10 mouse cellular contexts compared by ENCODE assay signal in genomic region chr8:84615666-84616485, GRCm38 (mm10). TPM values are rescaled to one million over a fixed set of nuclear protein-coding genes. Genes with fewer than 3 reads are reported as not detected.
DNase-seq lines count a peak whose midpoint lies in the region; ATAC-seq lines count a peak whose summit lies in the region.
"Had no signal": no experiment of that assay in that cellular context is flagged by ENCODE, and none has a peak within 500 bp of the region (broad histone marks: within the 10 kb centered on the region; RNA-seq: fewer than 3 reads in every experiment).

No protein-coding gene starts in this region.

- H3K4me3 ChIP-seq in hindbrain, embryonic 10.5 days, result 0 out of 2 replicates have a peak overlapping the region, but pooled peaks have one; percentile 3
- H3K4me3 ChIP-seq in midbrain, embryonic 14.5 days (replicated peaks; ENCODE audit: low read depth, low read length), result no peak overlapping the region

- peaks cover 29% of the 10 kb centered on the region for H3K4me1 ChIP-seq in hindbrain, embryonic 10.5 days (replicated peaks)
- no peaks in the 10 kb centered on the region for H3K4me1 ChIP-seq in midbrain, embryonic 14.5 days (ENCODE audit: control insufficient read depth, insufficient read depth, low read length)

- H3K27me3 ChIP-seq in hindbrain, embryonic 10.5 days (ENCODE audit: insufficient read depth, poor library complexity, severe bottlenecking), result peaks cover 49% of the 10 kb centered on the region
- no peaks in the 10 kb centered on the region for H3K27me3 ChIP-seq in midbrain, embryonic 14.5 days (ENCODE audit: control insufficient read depth, insufficient read depth, low read length)

- no peaks in the 10 kb centered on the region for H3K36me3 ChIP-seq in hindbrain, embryonic 10.5 days
- peaks cover 3% of the 10 kb centered on the region; the same call in 1 of the 2 replicates for H3K36me3 ChIP-seq in midbrain, embryonic 14.5 days (ENCODE audit: control insufficient read depth, insufficient read depth, low read length)

- peak overlapping the region; percentile 77 for H3K27ac ChIP-seq in hindbrain, embryonic 10.5 days
- H3K27ac ChIP-seq in midbrain, embryonic 14.5 days (replicated peaks; ENCODE audit: low read depth, low read length), result no peak overlapping the region

- no peak overlapping the region for H3K4me2 ChIP-seq in midbrain, embryonic 14.5 days (ENCODE audit: low read length)

- no peaks in the 10 kb centered on the region for H3K9me3 ChIP-seq in hindbrain, embryonic 10.5 days
- no peaks in the 10 kb centered on the region for H3K9me3 ChIP-seq in midbrain, embryonic 14.5 days (ENCODE audit: control insufficient read depth, low read length)

- no peak for DNase-seq in frontal cortex, postnatal 10 days (ENCODE audit: low spot score in 2 of 2)
- peak; percentile 35 for DNase-seq in ZHBTc4 (ENCODE audit: low read depth, low spot score)
- peak; percentile 31 for DNase-seq in hindbrain, embryonic 10.5 days (ENCODE audit: low spot score)
- DNase-seq in midbrain, embryonic 14.5 days, result no peak
- DNase-seq in cerebellum, postnatal 36 days, result no peak
- DNase-seq in yolk sac, embryonic 10.5 days (ENCODE audit: low spot score), result no peak
- DNase-seq: lung, adult 2 months; right cerebral cortex, postnatal 14 days had no signal

- no peak overlapping the region for H3K9ac ChIP-seq in midbrain, embryonic 14.5 days (replicated peaks; ENCODE audit: low read length)

- 0 out of 2 replicates have a peak, but pooled peaks have one; percentile 2 for ATAC-seq in frontal cortex, adult (ENCODE audit: low TSS enrichment)
- peak; percentile 17; the same call in 1 of the 2 replicates for ATAC-seq in midbrain, embryonic 14.5 days (ENCODE audit: low FRiP score, low TSS enrichment)
- ATAC-seq in erythroblast, adult 5-6 weeks (replicated peaks; ENCODE audit: low FRiP score, poor library complexity, severe bottlenecking), result no peak

- 19% methylated on average over 22 of the region's 22 CpGs for WGBS in hindbrain, embryonic 10.5 days
- 28% methylated on average over 22 of the region's 22 CpGs for WGBS in midbrain, embryonic 14.5 days

RNA-seq across cellular contexts. Expression of gene Ier2, which starts 46.8 kb away (rescaled TPM):
- polyA plus RNA-seq in hindbrain, embryonic 10.5 days (2016; fragmentation: Nextera tagmentation; extraction: Ambion mirVana), result 89.9 and 94.7 TPM in 2 replicates
- 15.5 and 16.0 TPM in 2 replicates for polyA plus RNA-seq in midbrain, embryonic 14.5 days (2014; fragmentation: Nextera tagmentation; extraction: Ambion mirVana)
- total RNA-seq in erythroblast, adult 5-6 weeks (2015; ENCODE audit: low replicate concordance), result 17.8 and 22.9 TPM in 2 replicates
- total RNA-seq in erythroblast, adult 5-6 weeks (2017; ENCODE audit: low replicate concordance), result 9.2 and 14.8 TPM in 2 replicates

Comparison
In these comparisons a context has a peak if more than half of its experiments do, and no peak if none do; other contexts are left out.
1. DNase-seq: peak in ZHBTc4 (single experiment) and hindbrain, embryonic 10.5 days (single experiment); none in frontal cortex, postnatal 10 days (0 of 2), midbrain, embryonic 14.5 days (single experiment), cerebellum, postnatal 36 days (0 of 2) and yolk sac, embryonic 10.5 days (single experiment).